20 mouse cellular contexts compared by ENCODE assay signal in genomic region chr13:60615057-60615650, GRCm38 (mm10). TPM values are rescaled to one million over a fixed set of nuclear protein-coding genes. Genes with fewer than 3 reads are reported as not detected.
DNase-seq lines count a peak whose midpoint lies in the region; ATAC-seq and TF ChIP-seq lines count a peak whose summit lies in the region.
"Had no signal": no experiment of that assay in that cellular context is flagged by ENCODE, and none has a peak within 500 bp of the region (broad histone marks: within the 10 kb centered on the region; RNA-seq: fewer than 3 reads in every experiment).

No protein-coding gene starts in this region.

- DNase-seq in layer of hippocampus, adult 2 months (ENCODE audit: low spot score in 2 of 2) = no peak
- no peak for DNase-seq in layer of hippocampus, postnatal 36 days
- DNase-seq in neural tube, embryonic 10.5 days (ENCODE audit: extremely low spot score, low spot score) = no peak
- DNase-seq in midbrain, embryonic 14.5 days = no peak
- no peak for DNase-seq in adrenal gland, postnatal 4 days (ENCODE audit: low spot score in 2 of 2)
- DNase-seq: adrenal gland, postnatal 14 days; cerebellum, adult 18-20 months; cerebellum, postnatal 36 days; kidney, adult 18-20 months; kidney, postnatal 4 days; spleen, adult 18-20 months; thymus, adult 2 months had no signal

- peaks cover 12% of the 10 kb centered on the region for H3K36me3 ChIP-seq in neural tube, embryonic 13.5 days
- peaks cover 19% of the 10 kb centered on the region for H3K36me3 ChIP-seq in midbrain, embryonic 14.5 days (ENCODE audit: control insufficient read depth, insufficient read depth, low read length)
- H3K36me3 ChIP-seq: stomach, embryonic 15.5 days had no signal

- H3K4me2 ChIP-seq in neural tube, embryonic 13.5 days = no peak overlapping the region
- H3K4me2 ChIP-seq in midbrain, embryonic 14.5 days (ENCODE audit: low read length) = no peak overlapping the region
- H3K4me2 ChIP-seq: hindbrain, embryonic 12.5 days; midbrain, embryonic 13.5 days; stomach, embryonic 15.5 days had no signal

- H3K4me3 ChIP-seq in layer of hippocampus, adult 2 months = no peak overlapping the region
- H3K4me3 ChIP-seq in neural tube, embryonic 13.5 days = no peak overlapping the region
- no peak overlapping the region for H3K4me3 ChIP-seq in midbrain, embryonic 14.5 days (replicated peaks; ENCODE audit: low read depth, low read length)
- H3K4me3 ChIP-seq: embryonic facial prominence, embryonic 10.5 days; hindbrain, embryonic 12.5 days; midbrain, embryonic 13.5 days; stomach, embryonic 15.5 days had no signal

- H3K9me3 ChIP-seq in neural tube, embryonic 13.5 days = no peaks in the 10 kb centered on the region
- H3K9me3 ChIP-seq in midbrain, embryonic 14.5 days (ENCODE audit: control insufficient read depth, low read length) = no peaks in the 10 kb centered on the region
- H3K9me3 ChIP-seq: embryonic facial prominence, embryonic 10.5 days; hindbrain, embryonic 12.5 days; midbrain, embryonic 13.5 days; stomach, embryonic 15.5 days had no signal

- peaks cover 74% of the 10 kb centered on the region for H3K4me1 ChIP-seq in neural tube, embryonic 13.5 days (replicated peaks)
- peaks cover 17% of the 10 kb centered on the region; the same call in 1 of the 2 replicates for H3K4me1 ChIP-seq in midbrain, embryonic 14.5 days (ENCODE audit: control insufficient read depth, insufficient read depth, low read length)

- H3K27me3 ChIP-seq in neural tube, embryonic 13.5 days = no peaks in the 10 kb centered on the region
- no peaks in the 10 kb centered on the region for H3K27me3 ChIP-seq in midbrain, embryonic 14.5 days (ENCODE audit: control insufficient read depth, insufficient read depth, low read length)
- H3K27me3 ChIP-seq: hindbrain, embryonic 12.5 days; midbrain, embryonic 13.5 days; stomach, embryonic 15.5 days had no signal

- WGBS in neural tube, embryonic 13.5 days = 64% methylated on average over 15 of the region's 15 CpGs
- 74% methylated on average over 15 of the region's 15 CpGs for WGBS in midbrain, embryonic 14.5 days

- H3K27ac ChIP-seq in layer of hippocampus, adult 2 months = peak overlapping the region; percentile 69; the same call in 1 of the 2 replicates
- peak overlapping the region; percentile 14; the same call in 1 of the 2 replicates for H3K27ac ChIP-seq in neural tube, embryonic 13.5 days (replicated peaks)
- H3K27ac ChIP-seq in midbrain, embryonic 14.5 days (replicated peaks; ENCODE audit: low read depth, low read length) = no peak overlapping the region
- H3K27ac ChIP-seq: embryonic facial prominence, embryonic 10.5 days; hindbrain, embryonic 12.5 days; macrophage; midbrain, embryonic 13.5 days; stomach, embryonic 15.5 days had no signal

- H3K9ac ChIP-seq in neural tube, embryonic 13.5 days = no peak overlapping the region
- no peak overlapping the region for H3K9ac ChIP-seq in midbrain, embryonic 14.5 days (replicated peaks; ENCODE audit: low read length)
- H3K9ac ChIP-seq: hindbrain, embryonic 12.5 days; midbrain, embryonic 13.5 days; stomach, embryonic 15.5 days had no signal

- TF ChIP-seq CTCF in layer of hippocampus, adult 2 months (conservative IDR thresholded peaks at IDR 0.05) = no peak

- no peak for ATAC-seq in neural tube, embryonic 13.5 days (ENCODE audit: low read depth)
- ATAC-seq in common myeloid progenitor, adult 5-6 weeks (replicated peaks; ENCODE audit: low read depth, poor library complexity, severe bottlenecking) = peak; percentile 55
- no peak for ATAC-seq in midbrain, embryonic 14.5 days (ENCODE audit: low FRiP score, low TSS enrichment)
- ATAC-seq: activated CD4-positive, CD25-positive, alpha-beta regulatory T cell, adult 4 months; midbrain, embryonic 13.5 days had no signal

RNA-seq across cellular contexts. Expression of gene Dapk1, which starts 13.4 kb away (rescaled TPM):
- total RNA-seq in layer of hippocampus, adult 2 months (2021) = 100 to 1,000 TPM; 149 to 154 TPM
- 100 to 1,000 TPM; 130 to 158 TPM for total RNA-seq in layer of hippocampus, postnatal 36 days (2021)
- polyA plus RNA-seq in neural tube, embryonic 13.5 days (2015; fragmentation: Nextera tagmentation; extraction: Ambion mirVana) = 35.1 and 39.0 TPM in 2 replicates
- total RNA-seq in common myeloid progenitor, adult 5-6 weeks (2017) = 5.8 and 8.6 TPM in 2 replicates
- 41.7 and 42.4 TPM in 2 replicates for polyA plus RNA-seq in midbrain, embryonic 14.5 days (2014; fragmentation: Nextera tagmentation; extraction: Ambion mirVana)
- total RNA-seq in adrenal gland, postnatal 4 days (2021) = 10 to 100 TPM; 33.3 to 41.7 TPM
